Mouse (Mus musculus): Measurements from ENCODE around the gene Zdhhc8.
A peak's percentile ranks its signal among the peaks of the same experiment; 100 is the strongest.

Zdhhc8 gene

GRCm38 (mm10) chr16:18234671-18235388, at the start of gene Zdhhc8:
Gene Zdhhc8, minus strand, starts transcription at chr16:18235136.
- peak; percentile 38 to 68 for DNase-seq (ENCODE audit: low spot score in 2 of 2)

GRCm38 (mm10) chr16:18275166-18275565, 40.2 kb upstream of the Zdhhc8 start:
- no peak for DNase-seq (ENCODE audit: low spot score in 2 of 2)

GRCm38 (mm10) chr16:18268182-18268581, 33.2 kb upstream of the Zdhhc8 start:
- DNase-seq (ENCODE audit: low spot score in 2 of 2) = no peak

- no peak for DNase-seq (ENCODE audit: low spot score in 2 of 2)
These were observed 30.1 kb upstream of the Zdhhc8 start for GRCm38 (mm10) chr16:18265024-18265423.

- no peak for DNase-seq (ENCODE audit: low spot score in 2 of 2)
These were observed 23.3 kb upstream of the Zdhhc8 start, which contains the start of gene Gm49776 for GRCm38 (mm10) chr16:18258221-18258620. Gene Gm49776, minus strand, starts transcription at chr16:18258321.

GRCm38 (mm10) chr16:18253866-18254265, 18.9 kb upstream of the Zdhhc8 start:
- DNase-seq (ENCODE audit: low spot score in 2 of 2) = no peak

GRCm38 (mm10) chr16:18252736-18253135, 17.8 kb upstream of the Zdhhc8 start:
- DNase-seq (ENCODE audit: low spot score in 2 of 2) = no peak

GRCm38 (mm10) chr16:18250828-18251790, 16.2 kb upstream of the Zdhhc8 start:
- DNase-seq (ENCODE audit: low spot score in 2 of 2) = no peak

- no peak for DNase-seq (ENCODE audit: low spot score in 2 of 2)
These were observed 15.3 kb upstream of the Zdhhc8 start for GRCm38 (mm10) chr16:18250231-18250630.

GRCm38 (mm10) chr16:18249364-18249967, 14.5 kb upstream of the Zdhhc8 start:
- peak in 1 of 2 experiments; percentile 24 for DNase-seq (ENCODE audit: low spot score in 2 of 2)

- peak; percentile 96 for DNase-seq (ENCODE audit: low spot score in 2 of 2)
These were observed 13.8 kb upstream of the Zdhhc8 start, which contains the start of the genes Trmt2a and Ranbp1 for GRCm38 (mm10) chr16:18248433-18249363. Gene Trmt2a, plus strand, starts transcription at chr16:18248679. Gene Ranbp1, minus strand, starts transcription at chr16:18248732.

GRCm38 (mm10) chr16:18247521-18248399, 12.8 kb upstream of the Zdhhc8 start:
- peak in 1 of 2 experiments; percentile 32 for DNase-seq (ENCODE audit: low spot score in 2 of 2)

GRCm38 (mm10) chr16:18241581-18241980, 6.6 kb upstream of the Zdhhc8 start:
- no peak for DNase-seq (ENCODE audit: low spot score in 2 of 2)

- DNase-seq (ENCODE audit: low spot score in 2 of 2) = no peak
These were observed 2.0 kb upstream of the Zdhhc8 start for GRCm38 (mm10) chr16:18236676-18237501.

GRCm38 (mm10) chr16:18235389-18236065, 591 bp upstream of the Zdhhc8 start:
- DNase-seq (ENCODE audit: low spot score in 2 of 2) = peak in 1 of 2 experiments; percentile 68

GRCm38 (mm10) chr16:18233919-18234670, 841 bp downstream of the Zdhhc8 start:
- no peak for DNase-seq (ENCODE audit: low spot score in 2 of 2)

- no peak for DNase-seq (ENCODE audit: low spot score in 2 of 2)
These were observed 1.5 kb downstream of the Zdhhc8 start for GRCm38 (mm10) chr16:18233451-18233850.

GRCm38 (mm10) chr16:18231451-18231850, 3.5 kb downstream of the Zdhhc8 start:
- no peak for DNase-seq (ENCODE audit: low spot score in 2 of 2)

Measured in urinary bladder, adult 18-20 months (tissue).